Mouse (Mus musculus) liver, embryonic 14.5 days (tissue): ENCODE data around the gene Hdac9.

ENCODE experiments used
- CTCF ChIP-seq: IDR thresholded peaks from 2 replicates; pipeline ENCODE4 v1.5.1; 2016; ENCODE audit warnings: antibody characterized with exemption, low read depth, control low read depth
- EP300 ChIP-seq: IDR thresholded peaks from 2 replicates; pipeline ENCODE4 v1.6.1; 2016; ENCODE audit warnings: antibody characterized with exemption, low read depth

DNA sequence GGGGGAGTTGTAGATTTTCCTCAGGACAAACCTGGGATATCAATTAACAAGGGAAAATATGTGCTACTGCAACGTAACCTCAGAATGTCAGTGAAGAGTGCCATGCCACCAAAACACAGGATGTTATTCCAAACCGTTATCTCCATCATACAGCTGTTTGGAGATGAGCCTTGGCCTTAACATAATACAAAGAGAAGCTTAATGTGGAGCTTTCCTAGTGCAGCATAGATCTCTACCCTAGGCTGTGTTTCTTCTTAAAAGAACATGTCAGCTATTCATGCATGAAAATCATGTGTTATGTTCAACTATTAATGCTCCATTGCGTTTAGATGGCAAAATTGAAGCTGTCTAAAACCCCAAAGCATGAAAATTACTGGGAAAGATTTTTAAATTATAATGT, 522.6 kb downstream of the Hdac9 start:
- TF ChIP-seq EP300 (no peak), CTCF (no peak)
